Mouse (Mus musculus) erythroid progenitor cell, adult 5-6 weeks (primary cell): ENCODE measurements at regions not wholly inside any gene's neighbourhood (a gene's known extent, or its start where the extent isn't known, plus 50 kb on each side); places are given as distances from the start of the nearest gene placed in this dataset.

Source experiments
- ATAC-seq: replicated peaks from 2 replicates; pipeline ENCODE4 v1.8.0; 2016; ENCODE audit warnings: moderate number of reproducible peaks, mild to moderate bottlenecking, moderate TSS enrichment, inconsistent platforms; ENCODE audit not compliant: poor library complexity, low FRiP score, severe bottlenecking

DNA sequence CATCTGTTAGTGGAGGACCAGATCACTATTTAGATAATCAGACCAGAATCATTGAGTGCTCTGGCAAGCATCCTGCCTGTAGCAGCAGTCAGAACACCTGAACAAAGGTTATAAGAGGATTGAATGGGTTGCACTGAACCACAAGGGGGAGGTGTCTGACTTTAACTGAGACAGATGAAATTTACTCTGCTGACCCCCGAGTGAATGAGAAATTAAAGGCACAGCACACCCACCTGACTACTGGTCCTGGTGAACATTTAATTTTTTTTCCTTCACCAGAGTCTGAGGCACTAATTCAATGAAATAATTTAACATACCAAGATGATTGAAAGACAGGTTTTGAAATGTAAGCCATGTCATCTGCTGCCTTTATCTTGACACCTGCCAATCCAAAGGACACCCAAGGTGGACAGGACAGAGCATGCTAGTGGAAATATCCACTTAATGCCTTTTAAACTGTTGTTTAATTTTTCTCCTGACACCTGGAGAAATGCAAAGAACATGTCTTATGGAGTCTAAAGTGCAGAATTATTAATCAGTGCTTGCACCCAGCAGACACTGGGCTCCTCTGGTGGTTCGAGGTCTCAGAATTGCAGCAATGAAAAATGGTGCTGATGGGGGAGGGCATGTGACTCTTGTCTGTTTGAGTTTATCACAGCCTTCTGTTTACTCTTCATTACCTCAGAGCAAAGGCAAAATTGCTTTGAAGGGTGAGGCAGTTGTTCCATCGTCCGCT is 265.0 kb downstream of the Cmpk2 start:
- no peak for ATAC-seq

DNA sequence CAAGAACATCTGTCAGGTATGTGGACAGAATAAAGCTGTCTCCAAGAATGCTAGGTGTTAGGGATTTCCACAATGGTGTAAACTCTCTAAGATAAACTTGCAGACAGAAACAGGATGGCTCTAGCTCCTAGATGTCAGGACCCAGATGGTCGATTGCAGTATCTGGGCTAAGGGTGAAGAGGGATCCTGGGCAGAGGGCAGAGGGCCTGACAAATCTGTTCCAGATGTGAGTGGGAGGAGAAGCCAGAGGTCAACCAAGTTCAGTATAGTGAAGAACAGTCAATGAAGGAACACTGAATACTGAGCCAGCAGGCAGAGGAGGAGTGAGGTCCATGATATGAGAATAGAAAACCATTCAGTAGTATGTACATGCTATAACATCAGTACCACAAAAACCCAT is 254.4 kb downstream of the Cmpk2 start:
- no peak for ATAC-seq

GRCm38 (mm10) chr12:26698838-26699237 is 229.8 kb downstream of the Cmpk2 start:
- ATAC-seq = no peak

DNA sequence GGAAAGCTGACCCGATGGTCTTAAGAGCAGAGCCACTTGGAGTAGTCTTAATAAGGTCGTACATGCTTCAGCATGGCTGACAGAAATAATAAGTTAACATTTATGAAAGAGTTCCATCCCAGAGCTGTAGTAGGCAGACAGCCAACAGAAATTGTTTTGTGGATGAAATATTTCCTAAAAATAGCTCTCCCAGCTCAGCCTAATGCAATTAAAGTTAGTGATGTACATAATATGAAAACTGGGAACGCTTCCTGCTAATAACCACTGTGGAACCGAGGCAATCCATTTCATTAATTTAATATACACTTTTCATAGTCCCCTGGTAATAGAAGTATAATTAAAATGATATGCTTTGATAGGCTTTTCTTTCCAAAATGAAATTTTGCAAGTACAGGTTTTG is 219.0 kb downstream of the Cmpk2 start:
- ATAC-seq = no peak

DNA sequence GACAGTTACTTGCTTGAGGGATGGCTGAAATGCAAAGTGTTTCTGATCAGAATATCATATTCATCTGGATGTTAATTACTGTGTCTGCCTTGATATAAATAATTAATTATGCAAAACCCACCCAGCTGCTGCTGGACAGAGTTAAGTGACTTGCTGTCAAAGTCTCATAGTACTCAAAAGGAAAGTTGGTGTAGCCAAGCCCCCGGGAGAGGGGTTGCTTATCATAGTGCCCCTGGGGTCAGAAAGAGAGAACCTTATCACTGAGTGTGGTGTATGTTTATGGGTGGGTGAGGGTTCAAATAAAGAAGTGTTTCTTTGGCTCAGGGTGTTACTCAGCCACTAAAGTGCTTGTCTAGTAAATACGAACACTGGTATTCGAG is 211.6 kb downstream of the Cmpk2 start:
- no peak for ATAC-seq

- no peak for ATAC-seq
These were observed 211.0 kb downstream of the Cmpk2 start for GRCm38 (mm10) chr12:26679887-26680567.

GRCm38 (mm10) chr12:26665466-26665865 is 196.5 kb downstream of the Cmpk2 start:
- no peak for ATAC-seq

- no peak for ATAC-seq
These were observed 185.2 kb downstream of the Cmpk2 start for GRCm38 (mm10) chr12:26654251-26654650.

DNA sequence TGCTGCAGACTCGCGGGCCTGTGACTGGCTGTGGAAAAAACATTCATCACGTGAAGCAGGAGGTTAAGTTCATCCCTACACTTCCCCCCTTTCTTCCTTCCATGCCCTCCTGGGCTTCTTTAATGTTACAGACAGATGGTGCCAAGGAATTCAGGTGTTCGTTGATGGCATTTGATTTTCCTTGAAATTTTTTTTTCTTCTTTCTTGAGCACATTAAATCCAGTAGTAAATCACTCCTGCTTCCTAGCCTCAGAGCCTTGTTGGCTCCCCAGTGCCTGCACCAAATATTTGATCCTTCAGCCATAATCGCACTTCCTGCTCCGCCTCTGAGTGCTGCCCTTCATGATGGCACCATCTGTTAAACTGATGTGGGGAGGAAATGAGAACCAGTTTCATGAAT is 184.8 kb downstream of the Cmpk2 start:
- ATAC-seq = no peak

DNA sequence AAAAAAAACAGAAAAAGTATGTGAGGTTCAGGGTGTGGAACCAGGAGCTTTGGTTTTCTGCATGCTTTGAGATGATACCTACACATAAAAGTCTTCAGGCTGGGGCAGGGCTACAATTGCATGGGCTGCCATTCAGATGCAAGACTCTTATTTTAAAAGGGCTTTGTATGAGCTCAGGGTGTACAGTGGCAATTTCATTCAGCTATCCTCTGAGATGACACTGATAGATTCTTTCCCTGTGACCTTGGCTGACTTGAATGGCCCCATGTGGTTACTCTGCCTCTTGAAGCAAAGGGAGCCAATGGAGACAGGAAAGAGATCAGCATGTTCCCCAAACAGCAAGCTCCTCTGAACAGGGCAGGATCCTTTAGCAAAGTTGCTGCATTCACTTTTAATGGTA is 177.1 kb downstream of the Cmpk2 start:
- ATAC-seq = no peak

- no peak for ATAC-seq
These were observed 166.7 kb downstream of the Cmpk2 start for GRCm38 (mm10) chr12:26635665-26636241.

DNA sequence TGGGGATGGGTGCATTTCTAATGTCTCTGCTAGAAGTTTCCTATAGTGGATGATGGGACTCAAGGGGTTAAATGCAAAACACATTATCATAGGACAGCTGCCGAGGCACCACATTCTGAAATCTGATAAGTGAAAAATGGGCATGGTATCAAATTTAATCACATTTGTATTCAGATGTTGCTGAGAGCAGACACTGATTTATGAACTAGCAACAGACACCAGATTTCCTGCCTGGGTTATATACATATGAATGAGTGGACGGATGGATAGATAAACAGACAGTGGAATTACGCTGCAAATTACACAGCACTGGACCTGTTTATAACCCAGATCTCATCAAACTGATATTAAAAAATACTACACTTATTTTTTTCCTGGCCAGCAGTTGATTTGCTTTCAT is 166.2 kb downstream of the Cmpk2 start:
- ATAC-seq = no peak

- no peak for ATAC-seq
These were observed 162.8 kb downstream of the Cmpk2 start for GRCm38 (mm10) chr12:26631795-26632122.

- ATAC-seq = no peak
These were observed 162.2 kb downstream of the Cmpk2 start for GRCm38 (mm10) chr12:26631111-26631794.

GRCm38 (mm10) chr12:26621135-26621932 is 152.3 kb downstream of the Cmpk2 start:
- ATAC-seq = no peak

- no peak for ATAC-seq
These were observed 151.6 kb downstream of the Cmpk2 start for GRCm38 (mm10) chr12:26620501-26621134.

DNA sequence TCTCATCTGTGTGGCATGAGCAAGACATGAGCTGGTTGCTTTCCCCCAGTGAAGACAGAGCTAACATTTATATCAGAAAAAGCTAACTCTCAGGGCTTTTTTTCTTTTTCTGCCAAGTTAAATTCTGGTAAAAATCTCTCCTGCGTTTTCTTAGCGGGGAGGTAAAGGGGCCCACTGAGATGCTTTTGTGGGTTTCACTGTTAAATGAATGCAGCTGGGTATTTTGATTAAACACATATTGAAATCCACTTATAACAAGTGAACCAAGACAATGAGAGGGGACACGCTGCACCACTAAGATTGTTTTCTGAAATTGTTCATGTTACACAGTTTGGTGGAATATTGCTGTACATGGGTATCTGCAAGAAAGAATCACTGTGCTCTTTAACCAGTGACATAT is 149.0 kb downstream of the Cmpk2 start:
- no peak for ATAC-seq

GRCm38 (mm10) chr12:26613086-26613705 is 144.2 kb downstream of the Cmpk2 start:
- no peak for ATAC-seq

- ATAC-seq = no peak
These were observed 141.1 kb downstream of the Cmpk2 start for GRCm38 (mm10) chr12:26610079-26610478.
